In the genomic region with DNA sequence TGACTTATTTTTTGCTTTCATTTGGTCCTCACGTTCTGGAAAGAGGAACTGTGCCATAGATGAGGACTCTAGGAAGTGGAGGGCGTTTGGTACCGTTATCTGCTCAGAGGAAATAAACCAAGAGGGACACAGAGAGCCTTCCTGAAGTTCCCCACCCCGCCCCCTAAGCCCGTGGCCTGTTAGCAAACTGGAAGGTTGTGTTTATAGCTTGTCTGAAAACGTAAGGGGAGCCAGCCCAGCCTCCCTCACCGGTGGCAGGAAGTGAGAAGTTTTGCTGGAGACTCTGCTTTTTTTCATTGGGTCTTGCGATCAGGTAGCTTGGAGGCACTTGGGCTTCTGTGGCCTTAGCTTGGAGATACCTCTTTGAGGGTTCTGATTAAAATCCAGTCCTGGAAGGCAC, we compare ENCODE assay signal across 8 mouse cellular contexts. TPM values are rescaled to one million over a fixed set of nuclear protein-coding genes. Genes with fewer than 3 reads are reported as not detected.
A peak's percentile ranks its signal among the peaks of the same experiment; 100 is the strongest.
DNase-seq lines count a peak whose midpoint lies in the region; ATAC-seq lines count a peak whose summit lies in the region.

No protein-coding gene starts in this region.

- no peaks in the 10 kb centered on the region for H3K36me3 ChIP-seq in heart, embryonic 12.5 days
- no peaks in the 10 kb centered on the region for H3K36me3 ChIP-seq in kidney, embryonic 15.5 days

- H3K9ac ChIP-seq in heart, embryonic 12.5 days = peak overlapping the region; percentile 83
- H3K9ac ChIP-seq in kidney, embryonic 15.5 days = no peak overlapping the region

- peak overlapping the region; percentile 51 for H3K27ac ChIP-seq in heart, embryonic 12.5 days (ENCODE audit: poor library complexity, severe bottlenecking)
- no peak overlapping the region for H3K27ac ChIP-seq in kidney, embryonic 15.5 days

- WGBS in heart, embryonic 12.5 days = 2% methylated on average over 8 of the region's 8 CpGs
- 3% methylated on average over 8 of the region's 8 CpGs for WGBS in kidney, embryonic 15.5 days

- DNase-seq in layer of hippocampus, adult 9-11 months = peak; percentile 6
- no peak for DNase-seq in layer of hippocampus, adult 8-10 months (ENCODE audit: low spot score in 2 of 2)
- DNase-seq in embryo, embryonic 10 days (ENCODE audit: low spot score) = peak; percentile 25
- peak; percentile 75 for DNase-seq in lung, postnatal 25 days (ENCODE audit: low spot score)
- DNase-seq in retina, postnatal 1 day = peak; percentile 35
- DNase-seq in yolk sac, embryonic 10.5 days (ENCODE audit: low spot score) = no peak

- H3K9me3 ChIP-seq in heart, embryonic 12.5 days (replicated peaks) = no peaks in the 10 kb centered on the region
- H3K9me3 ChIP-seq in kidney, embryonic 15.5 days (replicated peaks) = no peaks in the 10 kb centered on the region

- ATAC-seq in heart, embryonic 12.5 days (ENCODE audit: insufficient number of reproducible peaks, low FRiP score) = no peak
- no peak for ATAC-seq in kidney, embryonic 15.5 days (replicated peaks; ENCODE audit: low FRiP score)

- no peaks in the 10 kb centered on the region for H3K27me3 ChIP-seq in heart, embryonic 12.5 days (replicated peaks)
- H3K27me3 ChIP-seq in kidney, embryonic 15.5 days = peaks cover 18% of the 10 kb centered on the region

- H3K4me3 ChIP-seq in heart, embryonic 12.5 days = peak overlapping the region; percentile 75
- peak overlapping the region; percentile 73 for H3K4me3 ChIP-seq in kidney, embryonic 15.5 days (replicated peaks)

- H3K4me2 ChIP-seq in heart, embryonic 12.5 days = peak overlapping the region; percentile 79
- H3K4me2 ChIP-seq in kidney, embryonic 15.5 days = peak overlapping the region; percentile 94

- peaks cover 2% of the 10 kb centered on the region; the same call in 1 of the 2 replicates for H3K4me1 ChIP-seq in heart, embryonic 12.5 days (replicated peaks)
- peaks cover 20% of the 10 kb centered on the region for H3K4me1 ChIP-seq in kidney, embryonic 15.5 days

RNA-seq across cellular contexts. Expression of a gene that starts 1.2 kb away (rescaled TPM):
- total RNA-seq in layer of hippocampus, adult 8-10 months (2022) = 10 to 100 TPM; 12.2 to 18.1 (median 14.8) TPM
- 9.9 and 10.1 TPM in 2 replicates for polyA plus RNA-seq in heart, embryonic 12.5 days (2016; fragmentation: Nextera tagmentation; extraction: Ambion mirVana)
- polyA plus RNA-seq in kidney, embryonic 15.5 days (2015; fragmentation: Nextera tagmentation; extraction: Ambion mirVana) = 21.1 and 22.0 TPM in 2 replicates

Comparison
In these comparisons a context has a peak if more than half of its experiments do, and no peak if none do; other contexts are left out.
1. DNase-seq: peak in layer of hippocampus, adult 9-11 months (single experiment), embryo, embryonic 10 days (single experiment), lung, postnatal 25 days (single experiment) and retina, postnatal 1 day (single experiment); none in layer of hippocampus, adult 8-10 months (0 of 2) and yolk sac, embryonic 10.5 days (single experiment).